Mouse (Mus musculus) CD4-positive, CD25-positive, alpha-beta regulatory T cell, adult 2 months (primary cell): Measurements from ENCODE around the gene Car11.

Experiments
- DNase-seq: peaks from one replicate; pipeline ENCODE4 v3.0.0-alpha.2; 2012; ENCODE audit warnings: low read depth, low spot score

Gene Car11

GRCm38 (mm10) chr7:45689800-45690199 is 9.8 kb upstream of the Car11 start:
- no peak for DNase-seq

- no peak for DNase-seq
Observed at GRCm38 (mm10) chr7:45692364-45692763, 7.3 kb upstream of the Car11 start.

DNA sequence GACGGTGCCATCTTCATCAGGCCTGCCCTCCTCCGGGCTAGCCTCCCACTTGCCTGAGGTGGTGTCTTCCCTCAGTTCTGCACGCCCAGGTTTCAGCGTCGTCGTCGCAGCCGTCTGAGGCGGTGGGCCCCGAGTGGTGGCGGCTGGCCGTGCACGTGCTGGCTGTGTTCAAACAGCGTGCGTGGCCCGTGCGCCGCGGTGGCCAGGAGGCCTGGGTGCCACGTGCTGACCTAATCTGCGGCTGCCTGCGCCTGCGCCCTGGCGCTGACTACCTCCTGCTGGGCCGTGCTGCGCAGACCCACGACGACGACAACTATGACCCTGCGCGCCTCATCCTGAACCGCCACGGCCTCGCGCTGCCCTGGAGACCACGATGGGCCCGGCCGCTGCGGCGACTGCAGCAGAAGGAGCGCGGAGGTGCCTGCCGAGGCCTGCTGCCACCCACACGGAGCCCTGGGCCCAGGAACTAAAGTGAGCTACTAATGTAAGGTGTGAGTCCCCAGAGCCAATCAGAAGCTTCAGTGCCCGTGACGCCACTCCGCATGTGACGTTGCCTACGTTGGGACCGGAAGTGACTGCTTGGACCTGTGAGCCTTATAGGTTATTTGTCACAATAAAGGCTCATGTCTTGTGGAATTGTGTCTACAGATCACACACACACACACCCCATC is 5.6 kb upstream of the Car11 start, which contains the start of gene Sec1:
Sec1 (minus strand) TSS at position 482 of the 671 bp plus-strand sequence.
- DNase-seq: peak; percentile 3

GRCm38 (mm10) chr7:45695098-45695497 is 4.5 kb upstream of the Car11 start:
- peak; percentile 45 for DNase-seq

DNA sequence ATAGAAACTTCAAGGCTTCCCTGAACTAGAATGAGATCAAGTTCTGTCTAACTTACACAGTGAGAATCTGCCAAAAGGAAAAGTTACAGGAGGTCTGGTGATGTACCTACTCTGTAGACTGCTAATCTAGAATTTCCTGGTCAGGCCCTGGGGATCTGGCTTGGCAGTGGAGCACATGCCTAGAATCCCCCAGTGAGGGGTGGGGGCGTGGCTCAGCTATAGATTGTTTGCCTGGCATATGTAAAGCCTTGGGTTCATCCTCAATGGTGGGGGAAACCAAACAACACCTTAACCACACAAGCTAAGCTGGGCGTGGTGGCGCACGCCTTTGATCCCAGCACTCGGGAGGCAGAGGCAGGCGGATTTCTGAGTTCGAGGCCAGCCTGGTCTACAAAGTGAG is 1.7 kb upstream of the Car11 start:
- DNase-seq: no peak

DNA sequence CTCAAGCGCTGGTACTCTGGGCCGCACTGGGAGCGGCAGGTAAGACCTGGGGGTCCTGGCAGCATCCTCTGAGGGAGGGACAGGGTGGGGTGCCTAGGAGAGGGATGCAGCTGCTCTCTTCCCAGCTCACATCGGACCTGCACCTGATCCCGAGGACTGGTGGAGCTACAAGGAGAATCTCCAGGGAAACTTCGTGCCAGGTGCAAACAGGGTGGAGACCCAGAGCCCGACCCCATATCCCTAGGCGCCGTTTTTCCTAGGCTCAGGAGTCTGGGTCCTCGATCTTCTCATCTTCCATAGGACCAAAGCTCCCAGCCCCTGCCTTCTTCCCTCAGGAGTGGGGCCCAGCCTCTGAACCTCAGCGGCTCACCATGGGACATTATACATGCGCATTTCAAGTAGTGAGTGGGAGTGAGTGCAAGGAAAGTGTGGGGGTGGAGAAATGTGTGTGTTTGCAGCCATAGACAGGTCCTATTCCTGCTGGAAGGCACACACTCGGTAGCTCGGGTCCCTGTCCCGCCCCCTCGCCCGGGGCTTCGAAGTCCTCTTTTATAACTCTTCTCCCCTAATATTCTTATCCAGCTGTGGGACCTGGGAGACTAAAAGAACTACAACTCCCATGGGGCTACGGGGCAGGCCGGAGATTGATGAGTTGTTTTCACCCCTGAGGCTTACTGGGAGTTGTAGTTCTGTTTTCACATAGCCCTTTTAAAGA is 815 bp downstream of the Car11 start:
- peak; percentile 82 for DNase-seq

DNA sequence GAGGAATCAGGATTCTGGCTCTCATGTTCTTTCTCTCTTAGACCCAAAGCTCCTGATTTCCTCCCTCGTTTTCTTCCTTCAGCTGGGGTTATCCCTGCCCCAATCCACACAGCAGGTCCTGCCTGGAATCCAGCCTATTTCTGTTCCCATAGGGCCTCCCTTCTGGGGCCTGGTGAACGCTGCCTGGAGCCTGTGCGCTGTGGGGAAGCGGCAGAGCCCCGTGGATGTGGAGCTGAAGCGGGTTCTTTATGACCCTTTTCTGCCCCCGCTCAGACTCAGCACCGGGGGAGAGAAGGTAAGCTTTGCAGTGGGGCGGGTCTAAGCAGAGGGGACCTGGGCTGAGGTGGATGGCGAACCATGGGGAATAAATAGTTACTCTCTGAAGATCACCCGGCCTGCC is 1.4 kb downstream of the Car11 start:
- DNase-seq: no peak

GRCm38 (mm10) chr7:45701607-45702006 is 2.0 kb downstream of the Car11 start:
- DNase-seq: no peak

DNA sequence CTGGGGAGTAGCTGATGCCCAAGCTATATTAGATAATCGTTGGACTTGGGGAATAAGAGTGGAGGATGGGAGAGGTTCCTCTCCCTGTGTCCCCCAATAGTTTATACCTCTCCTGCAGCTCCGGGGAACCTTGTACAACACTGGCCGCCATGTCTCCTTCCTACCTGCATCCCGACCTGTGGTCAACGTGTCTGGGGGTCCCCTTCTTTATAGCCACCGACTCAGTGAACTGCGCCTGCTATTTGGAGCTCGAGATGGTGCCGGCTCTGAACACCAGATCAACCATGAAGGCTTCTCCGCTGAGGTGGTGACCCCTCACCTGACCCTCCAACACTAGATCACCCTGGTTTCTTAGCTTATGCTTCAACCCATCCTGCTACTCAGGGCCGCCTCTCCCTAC is 2.7 kb downstream of the Car11 start:
- no peak for DNase-seq

- DNase-seq: no peak
Observed at GRCm38 (mm10) chr7:45702809-45703520, 3.3 kb downstream of the Car11 start.

GRCm38 (mm10) chr7:45703521-45704033 is 3.9 kb downstream of the Car11 start:
- no peak for DNase-seq

DNA sequence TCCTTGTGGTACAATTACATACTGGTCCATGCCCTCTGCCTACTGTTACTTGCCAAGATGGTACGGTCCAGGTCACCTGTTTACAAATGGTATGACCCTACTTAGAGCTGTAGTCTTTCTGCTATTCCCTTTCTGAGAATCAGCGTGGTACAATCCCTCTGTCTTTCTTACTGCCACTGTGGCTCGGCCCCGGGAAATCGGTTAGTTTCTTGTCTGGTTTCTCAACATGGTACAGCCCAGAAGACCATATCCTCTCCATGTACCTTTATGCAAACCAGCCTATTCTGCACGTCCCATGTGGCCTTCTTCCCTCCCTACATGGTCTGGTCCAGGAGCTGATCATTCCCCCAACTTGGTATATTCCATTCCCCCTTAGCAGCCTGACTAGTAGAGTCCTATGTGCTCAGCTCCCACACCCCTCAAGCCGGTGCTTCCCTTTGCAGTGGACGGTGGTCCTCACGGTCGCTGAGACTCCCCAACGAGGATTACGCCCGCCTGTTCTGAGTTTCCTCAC is 4.5 kb downstream of the Car11 start:
- peak; percentile 85 for DNase-seq

GRCm38 (mm10) chr7:45704730-45705442 is 5.2 kb downstream of the Car11 start, which contains the start of gene Dbp:
Gene Dbp (plus strand): TSS chr7:45705088.
- DNase-seq: peak; percentile 99

DNA sequence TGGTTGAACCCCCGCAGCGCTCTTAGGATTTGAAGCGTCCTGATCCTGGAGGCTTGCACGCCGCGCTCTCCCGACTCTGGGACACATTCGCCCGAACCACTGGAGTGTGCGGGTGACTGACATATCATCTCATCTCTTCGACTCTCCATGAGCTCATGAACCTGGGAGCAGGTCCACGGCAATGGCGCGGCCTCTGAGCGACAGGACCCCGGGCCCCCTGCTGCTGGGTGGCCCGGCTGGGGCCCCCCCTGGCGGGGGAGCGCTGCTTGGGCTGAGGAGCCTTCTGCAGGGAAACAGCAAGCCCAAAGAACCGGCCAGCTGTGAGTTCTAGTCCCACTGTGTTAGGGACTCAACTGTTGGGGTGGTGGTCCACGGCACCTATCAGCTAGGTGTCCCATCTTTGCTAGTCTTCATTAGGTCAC is 5.8 kb downstream of the Car11 start:
- peak; percentile 60 for DNase-seq

- peak; percentile 60 for DNase-seq
Observed at GRCm38 (mm10) chr7:45705873-45706281, 6.2 kb downstream of the Car11 start.

- DNase-seq: peak; percentile 93
Observed at GRCm38 (mm10) chr7:45706721-45707241, 7.1 kb downstream of the Car11 start.

DNA sequence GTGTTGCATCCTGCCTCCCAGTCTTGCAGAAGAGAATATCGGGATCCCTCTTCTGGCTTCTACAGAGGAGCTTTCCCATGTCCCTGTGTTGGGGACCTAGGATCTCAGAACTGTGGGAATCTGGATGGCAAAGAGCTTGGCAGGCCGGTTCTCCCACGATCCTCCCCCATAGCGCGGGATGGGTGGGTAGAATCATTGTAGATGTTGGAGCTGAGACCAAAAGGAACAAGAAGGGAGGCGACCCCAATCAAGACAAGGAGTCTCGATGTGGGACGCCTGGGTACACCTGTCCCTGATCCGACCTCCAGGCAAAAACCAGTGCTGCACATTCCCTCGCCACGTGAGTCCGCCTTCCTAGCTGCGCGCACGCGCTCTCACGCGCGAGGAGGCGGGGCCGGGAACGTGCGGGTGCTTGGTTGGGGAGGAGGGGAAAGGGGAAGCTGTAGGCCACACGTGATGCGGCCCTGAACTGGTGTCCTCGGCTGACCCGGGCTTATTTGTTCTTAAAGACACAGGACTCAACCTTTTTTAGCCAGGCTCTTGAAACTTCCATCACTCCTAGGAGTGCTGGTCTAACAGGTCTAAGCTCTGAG is 7.8 kb downstream of the Car11 start:
- peak; percentile 94 for DNase-seq

- DNase-seq: no peak
Observed at GRCm38 (mm10) chr7:45708221-45708761, 8.6 kb downstream of the Car11 start.

- DNase-seq: peak; percentile 39
Observed at GRCm38 (mm10) chr7:45709036-45709435, 9.4 kb downstream of the Car11 start.

DNA sequence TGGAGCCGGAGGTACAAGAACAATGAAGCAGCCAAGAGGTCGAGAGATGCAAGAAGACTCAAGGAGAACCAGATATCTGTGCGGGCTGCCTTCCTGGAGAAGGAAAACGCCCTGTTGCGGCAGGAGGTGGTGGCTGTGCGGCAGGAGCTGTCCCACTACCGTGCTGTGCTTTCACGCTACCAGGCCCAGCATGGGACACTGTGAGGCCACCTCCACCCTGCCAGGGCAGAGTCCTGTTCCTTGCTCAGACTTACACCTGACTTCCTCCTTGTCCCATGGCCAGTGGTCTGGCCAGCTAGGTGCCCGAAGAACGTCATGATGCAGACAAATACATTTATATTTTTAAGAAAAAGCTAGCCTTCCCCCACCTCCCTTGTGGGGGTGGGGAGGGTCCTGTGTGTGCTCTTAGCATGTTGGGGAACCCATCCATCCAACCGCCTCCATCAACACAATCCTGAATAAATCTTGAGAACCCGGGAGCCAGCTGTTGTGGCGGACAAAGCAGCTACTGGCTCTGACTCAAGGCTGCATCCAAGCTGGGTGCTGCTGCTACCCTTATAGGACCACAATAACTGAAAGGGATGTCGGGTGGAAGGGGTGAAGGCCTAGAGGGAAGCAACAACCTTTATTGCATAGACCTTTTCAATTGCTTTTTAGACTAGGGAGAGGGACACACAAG is 10.2 kb downstream of the Car11 start:
- no peak for DNase-seq
